Mouse (Mus musculus) cerebellum, postnatal 4 days (tissue): Measurements from ENCODE around the gene Ccni.

Experiments used
- DNase-seq, 2 experiments: peaks; one replicate each; pipeline ENCODE4 v3.0.0; 2022; ENCODE audit warnings: low spot score in 2 of 2, mixed read lengths in 1 of 2

The Ccni gene

GRCm38 (mm10) chr5:93201181-93201580, 5.1 kb downstream of the Ccni start:
- no peak for DNase-seq

GRCm38 (mm10) chr5:93198232-93198631, 8.1 kb downstream of the Ccni start:
- DNase-seq = no peak

GRCm38 (mm10) chr5:93190428-93190827, 15.9 kb downstream of the Ccni start:
- DNase-seq = no peak

- DNase-seq = no peak
Observed at GRCm38 (mm10) chr5:93189607-93190006, 16.7 kb downstream of the Ccni start.

- no peak for DNase-seq
Observed at GRCm38 (mm10) chr5:93184548-93184947, 21.7 kb downstream of the Ccni start.

DNA sequence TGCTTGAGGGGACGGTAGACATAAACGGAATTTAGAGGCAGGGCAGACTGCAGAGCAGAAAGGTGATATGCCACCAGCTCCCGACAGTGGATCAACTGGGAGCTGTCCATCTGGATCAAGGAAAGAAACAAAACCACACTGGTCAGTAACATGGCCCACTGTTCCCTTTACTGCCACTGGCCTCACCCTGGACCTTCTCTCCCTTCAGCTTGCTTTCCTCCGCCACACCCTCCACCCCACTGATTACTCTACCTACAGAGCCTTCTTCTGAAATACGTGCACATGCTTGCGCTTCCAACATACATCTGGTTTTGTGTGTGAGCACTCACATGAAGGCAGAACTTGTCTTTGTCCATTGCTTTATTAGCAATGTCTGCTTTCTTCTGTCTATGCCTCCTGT, 23.0 kb downstream of the Ccni start:
- no peak for DNase-seq

GRCm38 (mm10) chr5:93180252-93180651, 26.0 kb downstream of the Ccni start:
- no peak for DNase-seq

GRCm38 (mm10) chr5:93178616-93179015, 27.7 kb downstream of the Ccni start:
- no peak for DNase-seq

DNA sequence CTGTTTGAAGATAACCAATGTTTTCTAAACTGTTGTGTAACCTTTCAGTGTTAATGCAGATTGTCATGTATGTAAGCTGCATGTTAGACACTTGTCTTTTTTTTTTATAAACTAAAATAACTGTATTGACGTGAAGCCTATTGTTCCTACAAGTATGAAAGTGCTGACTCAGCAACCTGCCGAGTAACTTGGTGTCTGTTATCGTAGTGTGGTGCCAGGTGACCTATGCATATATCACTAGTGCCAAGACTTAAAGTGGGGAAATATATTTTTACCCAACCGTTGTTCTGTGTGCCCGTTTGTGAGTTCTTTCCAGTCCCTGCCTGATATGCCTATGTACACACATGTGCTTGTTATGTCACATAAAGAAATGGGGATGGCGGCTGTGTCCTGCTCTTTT, 31.6 kb downstream of the Ccni start:
- no peak for DNase-seq

DNA sequence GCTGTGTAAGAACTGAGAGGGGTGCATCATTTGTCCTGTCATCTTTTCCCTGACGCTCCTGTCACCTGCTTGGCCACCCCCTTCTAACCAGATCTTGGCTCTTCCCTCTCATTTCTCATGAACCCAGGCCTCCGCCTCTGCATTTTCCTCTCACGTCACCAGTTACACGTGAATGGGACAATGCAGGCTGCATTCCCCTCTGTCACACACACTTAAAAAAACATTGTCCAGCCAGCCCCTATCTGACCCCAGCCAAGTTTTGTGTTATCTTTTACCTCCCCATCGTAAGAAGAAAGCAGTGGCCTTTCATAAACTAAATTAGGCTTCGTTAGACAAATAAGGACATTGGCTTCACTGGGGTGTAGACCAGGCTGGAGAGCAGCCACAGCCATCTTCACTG, 33.8 kb downstream of the Ccni start:
- no peak for DNase-seq

DNA sequence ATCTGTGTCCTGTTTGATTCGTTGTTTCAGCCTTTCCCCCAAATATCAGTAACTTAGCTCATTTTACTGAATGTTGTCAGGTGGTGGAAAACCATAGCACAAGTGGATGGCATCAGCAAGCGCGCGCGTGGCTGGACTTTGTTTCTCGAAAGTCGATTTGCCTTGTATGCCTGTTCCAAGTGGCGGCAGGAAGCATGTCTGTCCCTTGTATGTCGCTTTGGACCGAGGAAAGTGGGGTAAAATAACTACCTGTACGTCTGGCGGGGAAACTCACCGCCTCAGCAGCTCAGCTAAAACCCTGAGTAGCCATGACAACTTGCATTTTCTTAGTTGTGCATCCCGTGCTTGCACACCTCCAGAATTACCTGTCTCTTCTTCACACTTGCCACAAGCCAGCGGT, 34.9 kb downstream of the Ccni start:
- DNase-seq = no peak

DNA sequence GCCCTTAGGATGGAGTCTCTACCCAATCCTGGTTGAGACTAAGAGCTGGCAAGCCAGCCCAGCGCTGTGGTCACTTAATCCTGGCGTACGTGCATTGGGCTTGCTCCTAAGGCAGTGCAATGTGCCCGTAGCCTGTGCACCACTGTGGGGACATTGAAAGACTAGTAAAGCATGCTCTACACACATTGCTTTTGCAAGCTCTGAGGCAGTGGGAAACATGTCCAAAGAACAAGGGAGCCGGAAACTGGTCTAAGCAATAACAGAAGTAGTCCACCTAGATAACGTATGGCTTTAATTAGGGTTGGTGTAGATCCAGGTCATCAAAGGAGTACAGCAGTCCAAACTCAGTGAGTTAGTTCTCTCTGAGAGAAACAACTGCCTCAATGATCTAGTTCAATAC, 37.6 kb downstream of the Ccni start:
- DNase-seq = no peak

GRCm38 (mm10) chr5:93167919-93168516, 38.3 kb downstream of the Ccni start:
- DNase-seq = no peak

DNA sequence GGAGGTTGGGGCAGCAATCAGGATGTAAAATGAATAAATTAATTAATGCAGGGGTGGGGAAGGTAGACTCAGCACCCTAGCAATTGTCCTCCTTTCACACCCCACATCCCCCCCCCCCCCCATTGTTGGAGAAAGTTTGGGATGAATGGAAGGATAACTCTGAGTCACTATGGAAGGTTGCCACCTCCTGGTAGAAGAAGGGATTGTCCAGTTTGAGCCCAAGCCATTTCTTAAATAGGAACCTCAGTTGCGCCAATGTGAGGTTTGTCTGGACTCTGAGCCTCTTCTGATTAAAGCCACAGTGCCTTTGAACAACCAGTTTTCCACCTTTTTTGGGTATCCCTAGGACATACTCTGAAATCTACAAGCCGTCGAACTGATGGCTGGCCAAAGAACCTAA, 42.8 kb downstream of the Ccni start:
- DNase-seq = peak in 1 of 2 experiments; percentile 63

- DNase-seq = no peak
Observed at GRCm38 (mm10) chr5:93154401-93154800, 51.9 kb downstream of the Ccni start.

GRCm38 (mm10) chr5:93152451-93152850, 53.8 kb downstream of the Ccni start:
- no peak for DNase-seq

DNA sequence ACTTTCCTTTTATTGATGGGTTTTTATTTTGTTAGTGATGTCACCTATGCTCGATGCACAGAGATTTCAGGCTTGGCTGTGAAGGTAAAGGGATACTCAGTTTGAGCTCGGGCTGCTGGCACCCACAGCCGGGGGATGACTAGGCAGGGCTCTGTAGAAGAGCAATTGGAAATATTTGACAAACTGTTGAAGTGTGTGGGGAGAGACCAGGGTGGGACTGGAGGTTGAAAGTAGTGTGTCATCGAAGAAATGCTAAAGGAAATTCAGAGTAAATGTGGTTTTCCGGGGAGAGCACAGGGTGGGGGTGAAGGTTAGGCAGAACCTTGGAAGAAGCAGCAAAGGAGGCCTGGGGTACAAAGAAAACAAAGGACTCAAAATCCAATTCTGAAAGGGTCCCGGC, 54.3 kb downstream of the Ccni start:
- DNase-seq = no peak

GRCm38 (mm10) chr5:93149969-93150777, 56.1 kb downstream of the Ccni start:
- no peak for DNase-seq

GRCm38 (mm10) chr5:93145504-93145903, 60.8 kb downstream of the Ccni start:
- no peak for DNase-seq

GRCm38 (mm10) chr5:93144874-93145273, 61.4 kb downstream of the Ccni start:
- DNase-seq = no peak

GRCm38 (mm10) chr5:93143360-93144091, 62.8 kb downstream of the Ccni start:
- no peak for DNase-seq

DNA sequence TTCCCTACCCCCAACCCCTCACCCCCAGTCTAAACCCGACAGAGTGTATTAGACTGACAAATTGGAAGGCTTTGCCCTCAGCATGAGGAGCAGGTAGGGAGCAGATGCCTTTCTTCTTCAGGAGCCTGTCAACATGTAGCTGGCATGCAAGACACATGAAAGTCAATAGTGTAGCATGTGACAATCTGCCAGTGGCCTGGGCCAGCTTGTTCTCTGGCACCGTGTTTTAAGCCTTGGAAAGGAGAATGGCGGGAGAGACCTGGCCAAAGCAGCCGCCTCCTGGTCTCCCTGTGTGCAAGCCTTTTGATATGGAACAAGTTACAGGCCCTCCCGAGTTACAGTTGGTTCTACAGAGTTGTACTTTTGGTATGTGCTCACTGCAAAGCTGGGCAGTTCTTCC, 65.5 kb downstream of the Ccni start:
- no peak for DNase-seq

GRCm38 (mm10) chr5:93139350-93139749, 66.9 kb downstream of the Ccni start:
- DNase-seq = no peak
